Mouse (Mus musculus): Measurements from ENCODE around the gene 2510039O18Rik.

2510039O18Rik gene

DNA sequence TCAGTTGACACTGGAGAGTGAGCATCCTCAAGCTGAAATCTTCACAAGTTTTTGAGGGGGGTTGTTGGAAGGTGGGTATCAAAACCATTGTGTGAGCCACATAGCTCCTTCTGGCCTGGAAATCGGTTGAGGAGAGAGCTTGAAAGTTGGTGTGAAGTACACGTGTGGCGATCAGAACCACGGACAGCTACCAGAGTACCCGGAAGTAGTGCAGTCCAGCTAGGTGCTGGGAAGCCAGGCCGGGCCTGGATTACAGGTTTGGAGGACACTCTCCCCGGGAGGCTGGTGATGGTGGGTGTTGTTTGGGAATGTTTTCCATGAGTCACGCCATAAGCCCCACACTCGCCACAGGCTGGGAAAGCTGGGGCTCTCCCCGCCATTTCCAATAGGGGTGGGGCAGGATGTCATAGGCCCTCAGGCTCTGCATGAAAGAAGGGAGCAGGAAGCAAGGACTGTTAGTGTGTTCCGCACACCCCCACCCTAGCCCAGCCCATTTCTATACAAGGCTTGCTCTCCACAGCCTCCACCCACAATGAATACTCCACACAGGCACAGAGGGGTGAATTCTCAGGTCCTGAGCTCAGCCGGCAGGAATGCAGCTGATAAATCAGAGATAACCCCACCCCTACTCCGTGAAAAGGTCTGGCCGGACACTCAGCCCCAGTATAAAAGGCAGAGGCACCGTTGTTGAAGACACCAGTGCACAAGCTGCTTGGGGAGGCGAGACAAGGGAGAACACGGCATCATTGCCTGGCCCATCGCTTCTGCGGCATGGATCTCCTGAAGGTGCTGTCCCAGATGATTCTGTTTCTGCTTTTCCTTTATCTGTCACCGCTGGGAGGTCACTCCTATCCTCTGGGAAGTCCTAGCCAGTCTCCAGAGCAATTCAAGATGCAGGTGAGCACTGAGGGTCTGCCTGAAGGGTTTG lies 44.8 kb downstream of the 2510039O18Rik start, which contains the start of gene Nppb:
Nppb (plus strand) TSS at position 584 of the 928 bp plus-strand sequence.
- DNase-seq (ENCODE audit: low read depth, low spot score): peak; percentile 85

DNA sequence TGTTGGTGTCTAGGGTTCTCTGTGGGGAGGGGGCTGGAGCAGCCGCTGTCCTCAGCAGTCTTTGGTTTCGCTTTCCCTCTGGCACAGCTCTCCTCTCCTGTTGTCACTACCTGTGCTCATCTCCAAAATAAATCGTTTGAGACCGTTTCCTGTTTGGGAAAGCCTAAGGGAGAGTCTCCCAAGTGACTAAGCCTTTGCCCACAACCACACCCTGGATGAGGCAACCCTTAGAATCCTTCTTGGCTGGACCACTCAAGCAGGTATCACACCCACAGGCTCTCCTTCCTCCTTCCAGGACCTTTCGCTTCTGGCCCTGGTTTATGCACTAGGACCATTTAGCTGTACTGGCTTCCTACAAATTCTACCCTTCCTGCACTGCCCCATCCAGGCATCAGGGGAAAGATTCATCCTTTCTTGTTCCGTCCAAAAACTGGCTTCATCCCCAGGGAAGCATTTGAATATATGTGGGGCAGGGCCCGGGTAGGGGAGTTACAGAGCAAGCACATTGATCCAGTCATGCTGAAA lies 52.9 kb downstream of the 2510039O18Rik start:
- no peak for DNase-seq (ENCODE audit: low read depth, low spot score)

DNA sequence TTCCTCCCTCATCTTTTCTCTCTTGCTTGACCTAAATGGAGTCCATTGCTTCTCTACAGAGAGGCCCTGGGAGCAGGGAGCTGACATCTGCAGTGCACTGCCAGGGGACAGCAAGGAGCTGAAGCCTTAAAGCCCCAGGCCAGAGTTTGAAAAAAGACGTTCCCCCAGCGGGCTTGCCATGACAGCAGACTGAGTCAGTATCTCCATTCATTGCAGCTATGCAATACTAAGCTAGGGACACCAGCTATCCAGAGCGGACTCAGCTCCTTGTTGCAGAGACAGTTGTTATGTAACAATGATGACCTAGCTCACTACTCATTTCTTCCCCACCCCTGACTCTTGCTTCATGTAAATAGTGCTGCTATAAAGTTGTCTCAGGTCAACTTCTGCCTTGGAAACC lies 54.6 kb downstream of the 2510039O18Rik start:
- DNase-seq (ENCODE audit: low read depth, low spot score): no peak

All from ES-CJ7 (cell line).